ENCODE assay signal across 10 mouse cellular contexts in genomic region chr11:62106401-62106871, GRCm38 (mm10).
DNase-seq lines count a peak whose midpoint lies in the region; ATAC-seq lines count a peak whose summit lies in the region.
"Had no signal": no experiment of that assay in that cellular context is flagged by ENCODE, and none has a peak within 500 bp of the region (broad histone marks: within the 10 kb centered on the region; RNA-seq: fewer than 3 reads in every experiment).

No protein-coding gene starts in this region.

- H3K4me1 ChIP-seq in liver, embryonic 12.5 days = peaks cover 46% of the 10 kb centered on the region
- H3K4me1 ChIP-seq in hindbrain, embryonic 10.5 days (replicated peaks) = peaks cover 6% of the 10 kb centered on the region; the same call in 1 of the 2 replicates
- H3K4me1 ChIP-seq: limb, embryonic 13.5 days had no signal

- 0 out of 2 replicates have a peak, but pooled peaks cover 4% of the 10 kb centered on the region for H3K36me3 ChIP-seq in liver, embryonic 12.5 days
- H3K36me3 ChIP-seq in hindbrain, embryonic 10.5 days = no peaks in the 10 kb centered on the region
- H3K36me3 ChIP-seq: limb, embryonic 13.5 days had no signal

- no peaks in the 10 kb centered on the region for H3K27me3 ChIP-seq in liver, embryonic 12.5 days (replicated peaks)
- no peaks in the 10 kb centered on the region for H3K27me3 ChIP-seq in hindbrain, embryonic 10.5 days (ENCODE audit: insufficient read depth, poor library complexity, severe bottlenecking)
- H3K27me3 ChIP-seq: limb, embryonic 13.5 days had no signal

- WGBS in liver, embryonic 12.5 days (ENCODE audit: insufficient replicate concordance) = 58% methylated on average over 1 of the region's 1 CpGs
- 81% methylated on average over 1 of the region's 1 CpGs for WGBS in hindbrain, embryonic 10.5 days

- ATAC-seq in liver, embryonic 12.5 days = peak; percentile 52; the same call in 1 of the 2 replicates
- no peak for ATAC-seq in erythroid progenitor cell, adult 5-6 weeks (replicated peaks; ENCODE audit: low FRiP score, poor library complexity, severe bottlenecking)

- intact Hi-C loops in left cerebral cortex, postnatal 4 days (cut with DNase I) = no loop called here
- intact Hi-C loops in heart, postnatal 14 days (cut with DNase I) = loop anchor here (5.0 kb wide), 1 partner anchor 44 kb away; no protein-coding TSS in a partner anchor

- DNase-seq in liver = no peak
- no peak for DNase-seq in hindbrain, embryonic 10.5 days (ENCODE audit: low spot score)
- peak; percentile 44 for DNase-seq in left cerebral cortex, postnatal 4 days
- peak; percentile 7 for DNase-seq in right cerebral cortex, postnatal 4 days
- DNase-seq in natural killer cell, adult 2 months (ENCODE audit: low spot score in 2 of 2) = no peak
- DNase-seq in heart, postnatal 14 days = no peak
- DNase-seq: thymus, postnatal 36 days had no signal

- H3K4me2 ChIP-seq in liver, embryonic 12.5 days = no peak overlapping the region
- H3K4me2 ChIP-seq: limb, embryonic 13.5 days had no signal

- H3K4me3 ChIP-seq in liver, embryonic 12.5 days = no peak overlapping the region
- no peak overlapping the region for H3K4me3 ChIP-seq in hindbrain, embryonic 10.5 days
- H3K4me3 ChIP-seq: limb, embryonic 13.5 days had no signal

- H3K9ac ChIP-seq in liver, embryonic 12.5 days = no peak overlapping the region
- H3K9ac ChIP-seq: limb, embryonic 13.5 days had no signal

- peak overlapping the region; percentile 54; the same call in 1 of the 2 replicates for H3K27ac ChIP-seq in liver, embryonic 12.5 days
- peak overlapping the region; percentile 46; the same call in 1 of the 2 replicates for H3K27ac ChIP-seq in hindbrain, embryonic 10.5 days
- H3K27ac ChIP-seq: limb, embryonic 13.5 days had no signal

- no peaks in the 10 kb centered on the region for H3K9me3 ChIP-seq in liver, embryonic 12.5 days (replicated peaks)
- no peaks in the 10 kb centered on the region for H3K9me3 ChIP-seq in hindbrain, embryonic 10.5 days
- H3K9me3 ChIP-seq: limb, embryonic 13.5 days had no signal

Comparison
In these comparisons a context has a peak if more than half of its experiments do, and no peak if none do; other contexts are left out.
1. DNase-seq: peak in left cerebral cortex, postnatal 4 days (single experiment) and right cerebral cortex, postnatal 4 days (single experiment); none in liver (single experiment), hindbrain, embryonic 10.5 days (single experiment), natural killer cell, adult 2 months (0 of 2) and heart, postnatal 14 days (0 of 2).